Mouse (Mus musculus): ENCODE results near the gene Pogz.

The Pogz gene

DNA sequence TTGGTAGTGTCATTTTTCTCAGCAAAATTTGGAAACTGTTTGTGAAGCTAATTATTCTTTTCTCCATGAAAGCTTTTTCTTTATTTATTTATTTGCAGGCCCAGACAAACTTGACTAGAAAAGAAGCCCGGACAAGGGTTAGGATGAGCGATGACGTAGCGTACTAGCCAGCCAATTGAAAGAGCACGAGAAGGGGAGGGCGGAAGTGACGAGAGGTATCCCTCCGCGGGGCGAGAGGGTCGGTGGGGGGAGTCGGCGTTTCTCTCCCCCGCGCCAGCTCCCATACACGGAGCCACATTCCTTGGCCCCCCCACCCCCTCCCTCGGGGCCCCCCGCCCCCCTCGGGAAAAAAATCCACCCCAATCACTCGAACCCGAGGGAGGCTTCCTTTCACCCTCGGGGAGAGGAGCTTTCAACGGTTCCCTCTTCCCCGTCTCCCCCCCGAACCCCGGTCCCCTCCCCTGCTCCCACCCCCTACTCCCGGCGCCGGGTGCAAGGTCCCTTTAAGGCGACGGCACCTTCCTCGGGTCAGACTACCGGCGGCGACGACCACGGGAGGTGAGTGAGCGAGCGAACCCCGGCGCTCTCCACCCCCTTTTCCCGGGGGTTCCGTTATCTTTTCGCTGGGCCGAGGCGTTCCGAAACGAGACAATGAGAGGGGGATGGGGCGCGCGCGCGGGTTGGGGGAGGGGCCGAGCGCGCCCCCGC, at the start of gene Pogz:
TSS of gene Pogz (plus strand) at position 385 of the 708 bp plus-strand sequence.
- peak; percentile 97 for DNase-seq (ENCODE audit: low read depth, low spot score)

DNA sequence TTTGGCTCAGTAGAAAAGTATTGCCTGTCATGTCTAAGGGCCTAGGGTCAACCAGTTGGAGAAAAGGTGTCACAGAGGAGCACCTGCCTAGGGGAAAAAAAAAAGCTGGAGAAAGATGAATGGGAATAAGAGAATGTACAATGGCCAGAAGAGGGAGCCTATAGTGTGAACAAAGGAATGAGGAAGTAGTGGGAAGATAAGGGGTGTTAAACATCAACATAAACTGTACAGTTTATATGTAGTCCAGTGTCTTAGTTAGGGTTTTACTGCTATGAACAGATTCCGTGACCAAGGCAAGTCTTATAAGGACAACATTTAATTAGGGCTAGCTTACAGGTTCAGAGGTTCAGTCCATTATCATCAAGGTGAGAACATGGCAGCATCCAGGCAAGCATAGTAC, 48.3 kb upstream of the Pogz start:
- no peak for DNase-seq (ENCODE audit: low read depth, low spot score)

DNA sequence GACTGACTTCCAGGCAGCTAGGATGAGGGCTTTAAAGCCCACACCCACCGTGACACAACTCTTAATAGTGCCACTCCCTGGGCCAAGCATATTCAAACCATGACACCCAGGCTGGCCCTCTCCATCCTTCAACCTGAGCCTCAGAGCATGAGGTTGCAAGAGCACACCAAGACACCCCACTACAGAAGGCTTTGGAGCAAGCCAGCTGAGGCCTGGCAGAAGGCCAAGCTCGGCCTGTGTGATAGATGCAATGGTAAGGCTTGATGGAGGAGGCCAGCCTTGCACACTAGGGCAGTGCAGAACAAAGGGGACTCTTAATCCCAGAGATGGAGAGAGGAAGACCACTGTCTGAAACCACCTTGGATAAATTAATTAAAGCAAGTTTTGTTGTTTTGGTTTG, 47.9 kb upstream of the Pogz start:
- no peak for DNase-seq (ENCODE audit: low read depth, low spot score)

DNA sequence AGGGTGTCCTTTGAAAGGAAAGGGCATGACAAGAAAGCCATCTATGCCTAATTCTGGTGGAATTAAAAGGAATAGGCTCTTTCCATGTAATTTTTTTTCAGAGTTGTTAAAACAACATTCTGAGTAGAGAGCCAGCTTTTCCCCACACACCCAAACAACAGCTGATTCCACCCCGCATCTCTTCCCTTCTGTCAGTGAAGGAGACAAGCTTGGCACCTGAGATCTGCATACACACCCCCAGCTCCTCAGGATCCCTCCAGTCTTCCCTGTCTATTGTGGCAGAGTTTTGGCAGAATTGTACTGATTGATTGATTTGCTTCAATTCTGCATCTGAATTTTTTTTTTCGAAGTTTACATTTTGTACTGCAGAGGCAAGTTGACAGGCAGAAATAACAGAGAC, 45.1 kb upstream of the Pogz start:
- DNase-seq (ENCODE audit: low read depth, low spot score): no peak

DNA sequence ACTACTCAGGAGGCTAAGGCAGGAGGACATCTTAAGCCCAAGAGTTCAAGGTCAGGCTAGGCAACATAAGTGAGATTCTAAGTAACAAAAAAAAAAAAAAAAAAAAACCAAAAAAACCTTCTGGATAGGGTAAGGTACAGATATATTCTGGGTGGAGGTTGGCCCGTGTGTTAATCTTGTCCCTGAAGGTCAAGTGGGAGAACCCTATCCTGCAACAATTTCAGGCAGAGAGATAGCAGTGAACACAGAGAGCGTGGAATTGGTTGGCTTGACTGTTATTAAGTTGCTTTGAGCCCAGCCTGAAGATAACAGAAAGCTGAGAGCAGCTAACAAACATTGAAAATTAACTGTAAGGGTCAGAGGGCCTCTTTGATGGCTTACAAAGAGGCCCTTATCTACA, 43.7 kb upstream of the Pogz start:
- no peak for DNase-seq (ENCODE audit: low read depth, low spot score)

DNA sequence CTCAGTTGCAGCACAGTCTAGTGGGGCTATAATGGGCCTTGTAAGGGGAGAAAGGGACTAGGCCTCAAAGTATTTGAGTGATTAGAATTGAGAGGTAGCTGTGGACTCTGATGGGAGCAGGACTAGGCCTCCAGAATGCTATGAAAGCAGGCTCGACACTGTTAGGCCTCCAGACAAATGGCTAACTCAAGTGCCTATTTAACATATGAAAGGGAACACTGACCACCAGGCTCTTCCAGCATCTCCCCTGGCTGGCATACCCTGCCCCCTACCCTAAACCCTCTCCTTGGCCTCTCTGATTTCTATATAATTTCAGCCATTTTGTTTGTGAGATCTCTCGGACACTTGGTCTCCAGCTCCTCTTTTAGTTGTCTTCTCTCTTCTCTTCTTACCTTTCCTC, 43.0 kb upstream of the Pogz start:
- no peak for DNase-seq (ENCODE audit: low read depth, low spot score)

DNA sequence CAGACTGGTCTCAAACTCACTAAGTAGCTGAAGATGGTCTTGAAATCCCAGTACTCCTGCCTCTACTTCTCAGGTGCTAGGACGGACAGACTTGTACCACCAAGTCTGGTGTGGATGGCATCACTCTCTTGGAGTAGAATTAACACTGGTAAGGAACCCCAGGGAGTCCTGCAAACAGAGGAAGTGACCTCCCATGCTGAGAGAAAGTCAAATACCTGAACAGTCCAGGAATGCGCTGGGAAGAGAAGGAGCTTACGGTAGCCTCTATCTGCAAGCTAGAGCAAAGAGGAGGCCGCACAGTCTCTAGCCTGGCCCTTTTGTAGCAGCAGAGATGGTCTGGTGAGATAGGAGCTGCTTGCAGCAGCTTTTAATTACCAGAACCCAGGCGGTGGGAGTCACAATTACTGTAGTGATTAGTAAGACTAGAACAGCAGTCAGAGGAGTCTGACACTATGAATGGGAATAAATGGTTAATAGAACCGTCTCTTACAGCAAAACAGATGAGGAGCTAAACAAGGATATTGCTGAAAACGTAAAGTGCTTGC, 41.7 kb upstream of the Pogz start:
- DNase-seq (ENCODE audit: low read depth, low spot score): no peak

DNA sequence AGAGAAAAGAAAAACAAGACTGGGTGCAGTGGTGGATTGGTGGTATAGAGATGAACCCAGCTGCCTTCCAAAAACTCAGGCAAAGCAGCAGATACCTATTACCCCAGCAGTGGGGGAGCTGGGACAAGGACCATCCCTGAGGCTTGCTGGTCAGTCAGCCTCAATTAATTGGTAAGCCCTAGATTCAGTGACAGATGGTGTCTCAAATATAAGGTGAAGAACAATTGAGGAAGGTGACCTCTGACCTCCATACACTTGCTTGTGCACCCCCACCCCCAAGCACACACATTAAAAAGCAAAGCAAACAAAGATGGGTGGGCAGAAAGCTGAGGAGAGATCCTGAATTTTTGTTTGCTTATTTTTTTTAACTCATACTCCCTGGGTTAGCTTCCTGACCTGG, 41.2 kb upstream of the Pogz start:
- DNase-seq (ENCODE audit: low read depth, low spot score): no peak

DNA sequence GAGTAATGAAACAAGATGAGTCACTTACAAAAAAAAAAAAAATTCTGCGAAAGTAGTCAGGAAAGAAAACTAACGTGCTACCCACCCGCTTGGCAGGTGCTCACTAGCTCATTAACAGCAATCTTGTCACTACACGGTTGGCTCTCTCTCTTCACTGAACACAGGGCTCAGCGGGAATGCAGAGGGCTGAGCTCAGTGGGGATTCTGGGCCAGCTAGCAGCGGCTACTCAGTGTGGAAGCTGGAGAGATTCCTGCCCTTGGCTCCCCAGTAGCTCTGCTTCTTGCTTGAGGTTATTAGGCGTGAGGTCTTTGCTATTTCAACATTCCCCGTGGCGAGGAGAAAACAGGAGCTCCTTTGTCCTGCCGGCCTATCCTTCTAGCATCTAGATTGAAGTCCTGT, 33.2 kb upstream of the Pogz start:
- no peak for DNase-seq (ENCODE audit: low read depth, low spot score)

DNA sequence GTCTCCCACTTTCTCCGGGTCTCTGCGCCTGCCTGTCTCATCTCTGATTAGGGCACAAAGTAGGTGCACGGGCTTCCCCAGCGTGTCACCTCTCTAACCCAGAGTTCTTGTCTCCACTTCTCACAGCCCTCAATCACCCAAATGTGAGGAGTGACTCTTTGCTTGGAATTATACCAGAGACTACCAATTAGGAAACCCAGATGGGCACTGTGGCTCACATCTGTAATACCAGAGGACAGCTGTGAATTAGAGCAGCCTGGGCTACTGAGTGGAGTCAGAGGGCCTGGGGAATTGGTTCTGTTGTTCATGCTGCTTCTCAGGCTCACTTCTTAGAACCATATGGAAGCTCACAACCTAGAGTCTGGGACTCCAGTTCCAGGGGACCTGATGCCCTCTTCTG, 32.4 kb upstream of the Pogz start:
- no peak for DNase-seq (ENCODE audit: low read depth, low spot score)

DNA sequence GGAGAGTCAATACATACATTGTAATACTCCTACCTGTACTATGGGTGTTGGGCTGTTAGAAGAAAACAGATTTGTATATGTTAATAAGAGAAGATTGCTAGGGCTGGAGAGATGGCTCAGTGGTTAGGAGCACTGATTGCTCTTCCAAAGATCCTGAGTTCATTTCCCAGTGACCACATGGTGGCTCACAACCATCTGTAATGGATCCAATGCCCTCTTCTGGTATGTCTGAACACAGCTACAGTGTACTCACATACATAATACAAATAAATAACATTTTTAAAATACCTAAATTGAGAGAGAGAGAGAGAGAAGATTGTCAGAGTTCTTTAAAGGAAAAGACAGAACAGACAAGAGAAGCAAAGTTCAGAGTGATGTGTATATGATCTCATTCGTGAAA, 29.1 kb upstream of the Pogz start:
- no peak for DNase-seq (ENCODE audit: low read depth, low spot score)

DNA sequence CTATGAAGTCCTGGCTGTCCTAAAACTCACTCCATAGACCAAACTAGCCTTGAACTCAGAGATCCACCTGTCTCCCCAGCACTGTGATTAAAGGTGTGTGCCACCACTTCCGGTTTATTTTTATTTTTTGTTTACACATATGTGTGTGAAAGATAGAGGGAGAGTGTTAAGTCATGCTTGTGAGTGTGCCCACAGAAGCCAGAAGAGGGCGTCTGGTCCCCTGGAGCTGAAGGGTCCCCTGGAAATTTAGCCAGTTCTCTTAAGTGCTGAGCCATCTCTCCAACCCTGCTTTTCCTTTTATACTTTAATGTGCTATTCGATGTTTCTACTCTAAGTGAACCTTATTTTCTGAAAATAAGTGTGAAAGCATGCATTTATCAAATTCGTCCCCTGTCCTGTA, 25.7 kb upstream of the Pogz start:
- no peak for DNase-seq (ENCODE audit: low read depth, low spot score)

DNA sequence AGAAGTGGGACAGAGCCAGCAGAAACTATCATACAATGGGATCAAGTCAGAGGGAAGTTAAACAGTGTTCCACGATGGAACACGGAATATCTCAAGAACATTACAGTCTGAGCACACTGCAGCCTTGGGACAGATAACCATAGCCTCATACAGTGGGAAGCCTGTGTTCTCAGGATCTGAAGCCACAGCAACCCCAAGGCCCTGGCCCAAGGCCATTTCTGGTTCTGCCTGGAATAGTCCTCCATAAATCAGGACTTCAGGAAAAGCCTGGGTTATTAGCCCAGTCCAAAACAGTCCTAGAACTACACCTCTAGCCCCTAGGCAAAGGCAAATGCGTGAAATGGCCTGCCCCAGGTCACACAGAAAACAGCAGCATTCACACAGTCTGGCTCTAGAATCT, 23.7 kb upstream of the Pogz start:
- no peak for DNase-seq (ENCODE audit: low read depth, low spot score)

DNA sequence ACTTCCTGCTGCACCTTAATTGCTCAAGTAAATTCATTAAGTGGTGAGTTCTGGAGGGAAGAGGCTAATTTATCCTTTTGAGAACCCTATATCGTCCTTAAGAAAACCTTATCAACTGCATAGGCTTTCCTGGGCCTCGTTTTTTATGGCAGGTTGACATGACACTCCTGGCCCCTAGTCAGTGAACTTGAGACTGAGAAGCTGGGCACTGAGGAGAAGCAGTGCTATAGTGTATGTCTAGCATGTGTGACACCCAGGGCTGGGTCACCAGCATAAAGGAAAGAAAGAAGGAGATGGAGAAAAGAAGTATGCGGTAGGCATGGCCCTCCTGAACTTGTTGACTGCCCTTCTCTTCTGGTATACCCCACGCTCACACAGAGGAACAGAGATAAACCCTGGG, 23.3 kb upstream of the Pogz start:
- DNase-seq (ENCODE audit: low read depth, low spot score): no peak

DNA sequence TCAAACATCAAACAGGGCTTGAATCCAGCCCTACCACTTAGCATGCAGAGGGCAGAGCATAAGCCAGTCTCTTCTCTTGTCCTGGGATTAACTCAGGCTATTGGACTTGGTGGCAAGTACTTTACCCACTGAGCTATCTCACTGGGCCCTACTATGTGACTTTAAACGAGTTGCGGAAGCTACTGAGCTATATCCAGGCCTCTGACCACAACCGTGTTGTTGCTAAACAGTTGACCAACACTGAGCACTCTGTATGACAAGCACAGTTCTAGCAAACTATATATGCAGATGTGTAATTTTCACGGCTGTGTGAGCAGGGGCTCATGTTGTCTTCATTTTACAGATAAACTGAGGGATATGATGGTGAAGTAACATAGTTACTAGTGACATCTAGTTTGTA, 22.7 kb upstream of the Pogz start:
- DNase-seq (ENCODE audit: low read depth, low spot score): no peak

DNA sequence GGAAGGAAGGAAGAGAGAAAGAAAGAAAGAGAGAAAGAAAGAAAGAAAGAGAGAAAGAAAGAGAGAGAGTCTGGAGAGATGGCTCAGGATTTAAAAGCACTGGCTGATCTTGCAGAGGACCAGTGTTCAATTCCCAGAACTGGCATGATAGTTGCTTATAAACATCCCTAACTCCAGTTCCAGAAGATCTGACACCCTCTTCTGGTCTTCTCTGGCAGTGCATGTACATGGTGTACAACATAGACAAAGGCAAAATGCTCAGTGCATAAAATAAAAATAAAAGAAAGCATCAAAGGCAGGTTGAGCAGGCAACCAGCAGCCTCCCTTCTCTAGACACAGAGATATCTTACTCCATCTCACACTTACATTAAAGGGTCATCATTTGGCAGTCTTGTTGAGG, 21.8 kb upstream of the Pogz start:
- no peak for DNase-seq (ENCODE audit: low read depth, low spot score)

DNA sequence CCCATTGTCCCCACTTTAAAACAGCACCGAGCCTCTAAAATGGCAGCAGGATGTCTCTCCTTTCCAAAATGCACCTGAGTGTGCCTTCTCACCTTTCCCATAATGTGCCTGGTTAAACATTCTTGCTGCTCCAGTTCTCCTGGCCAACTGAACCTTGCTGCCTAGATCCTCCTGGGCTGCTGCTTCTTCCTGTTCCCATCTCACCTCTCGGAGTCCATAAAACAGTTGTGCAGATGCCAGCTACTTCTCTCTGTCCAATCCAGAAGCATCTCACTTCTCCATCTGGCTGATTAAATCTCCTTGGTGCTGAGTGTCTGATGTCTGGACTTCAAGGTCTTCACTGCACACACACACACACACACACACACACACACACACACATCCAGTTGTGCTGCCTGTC, 19.6 kb upstream of the Pogz start:
- no peak for DNase-seq (ENCODE audit: low read depth, low spot score)

DNA sequence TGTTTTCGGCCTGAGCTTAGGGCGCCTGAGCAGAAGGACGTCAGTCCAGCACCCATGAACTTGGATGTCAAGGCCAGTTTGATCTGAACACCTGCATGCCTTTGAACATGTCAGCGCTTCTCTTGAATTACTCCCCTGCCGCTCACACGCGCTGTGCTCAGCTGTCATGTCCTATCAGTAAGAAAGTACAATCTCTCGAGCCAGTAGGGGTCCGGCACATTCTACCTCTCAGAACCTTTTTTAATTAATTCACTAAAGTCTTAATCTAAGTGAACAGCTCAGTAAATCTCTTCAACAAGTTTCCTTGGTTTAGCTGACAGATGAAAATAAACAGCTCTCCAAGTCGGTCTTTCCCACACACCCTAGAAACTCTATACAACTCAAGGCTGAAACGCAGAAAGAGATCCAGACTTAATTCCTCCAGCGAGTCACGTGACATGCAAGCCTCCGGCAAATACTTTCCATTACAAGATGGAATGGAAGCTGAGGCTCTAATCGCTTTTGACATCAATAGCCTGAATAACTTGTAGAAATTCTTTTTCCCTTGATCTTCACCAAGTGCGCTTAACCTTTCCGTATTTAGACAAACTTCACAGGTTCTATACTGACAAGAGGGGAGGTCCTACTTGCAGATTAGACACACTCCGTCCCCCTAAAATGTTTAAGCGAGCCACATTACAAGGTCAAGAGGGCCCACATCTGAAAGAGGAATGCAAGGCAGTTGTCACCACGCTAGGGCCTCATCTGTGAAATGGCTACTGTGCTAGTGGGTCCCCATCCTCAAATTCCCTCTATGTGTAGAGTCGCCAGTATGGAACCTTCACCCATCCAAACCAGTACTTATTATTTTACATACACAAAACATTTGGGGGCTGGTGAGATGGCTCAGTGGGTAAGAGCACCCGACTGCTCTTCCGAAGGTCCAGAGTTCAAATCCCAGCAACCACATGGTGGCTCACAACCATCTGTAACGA, 17.6 kb upstream of the Pogz start:
- DNase-seq (ENCODE audit: low read depth, low spot score): no peak

DNA sequence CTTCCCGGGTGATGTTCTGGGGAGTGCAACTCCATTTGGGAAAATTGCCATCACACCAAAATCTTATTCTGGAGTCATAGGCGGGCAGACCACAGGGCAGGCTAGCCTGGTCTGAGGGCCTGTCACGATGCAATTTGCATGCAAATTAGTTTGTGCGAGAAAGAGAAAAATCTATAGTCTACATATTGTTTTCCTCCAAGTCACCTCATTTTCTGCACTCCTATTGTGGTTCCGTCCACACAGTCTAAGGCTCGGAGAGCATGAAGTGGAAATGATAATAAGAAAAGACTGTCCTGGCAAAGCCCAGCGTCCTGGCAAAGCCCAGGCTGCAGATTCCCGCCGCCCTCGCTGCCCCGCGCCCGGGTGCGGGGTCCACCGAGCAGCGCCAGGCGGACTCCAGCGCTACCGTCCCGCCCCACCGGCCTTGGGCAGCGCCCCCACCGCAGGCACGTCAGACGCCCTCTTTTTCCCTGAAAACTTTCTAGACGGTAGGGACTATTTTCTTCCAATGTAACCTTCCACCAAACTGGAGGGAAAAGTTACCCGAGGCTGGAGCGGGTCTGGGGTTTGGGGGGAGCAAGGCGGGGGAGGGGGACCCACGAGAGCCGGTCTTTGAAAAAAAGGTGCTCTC, 16.2 kb upstream of the Pogz start:
- DNase-seq (ENCODE audit: low read depth, low spot score): peak; percentile 66

DNA sequence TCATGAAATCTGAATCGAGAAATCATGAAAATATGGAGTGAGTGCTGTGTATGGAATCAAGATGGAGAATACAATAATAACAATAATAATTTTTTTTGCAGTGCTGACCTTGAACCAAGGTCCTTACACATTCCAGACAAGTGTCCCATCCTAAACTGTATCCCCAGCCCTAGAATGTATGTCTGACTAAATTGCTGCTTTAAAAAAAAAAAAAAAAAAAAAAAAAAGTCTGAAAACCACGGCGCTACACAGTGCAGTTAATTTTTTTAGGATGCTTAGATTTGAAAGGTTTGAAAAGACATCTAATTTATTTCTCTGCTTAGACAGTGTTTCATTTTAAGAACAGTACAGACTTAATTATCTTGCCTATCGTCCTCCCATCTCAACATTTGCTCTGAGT, 15.3 kb upstream of the Pogz start:
- DNase-seq (ENCODE audit: low read depth, low spot score): no peak

DNA sequence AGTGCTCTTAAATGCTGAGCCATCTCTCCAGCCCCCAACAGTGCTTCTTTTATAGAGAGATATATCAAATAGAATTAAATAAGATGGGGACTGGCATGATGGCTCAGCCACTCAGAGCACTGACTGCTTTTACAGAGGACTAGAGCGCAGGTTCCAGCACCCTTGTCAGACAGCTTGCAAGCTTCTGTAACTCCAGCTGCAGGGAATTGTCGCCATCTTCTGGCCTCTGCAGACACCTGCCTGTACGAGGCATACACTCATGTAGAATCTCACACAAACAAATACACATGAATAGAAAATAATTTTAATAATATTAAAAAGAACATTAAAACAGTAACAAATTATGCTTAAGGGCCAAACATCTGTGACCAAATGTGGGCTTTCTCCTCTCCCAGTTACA, 13.3 kb upstream of the Pogz start:
- DNase-seq (ENCODE audit: low read depth, low spot score): no peak

DNA sequence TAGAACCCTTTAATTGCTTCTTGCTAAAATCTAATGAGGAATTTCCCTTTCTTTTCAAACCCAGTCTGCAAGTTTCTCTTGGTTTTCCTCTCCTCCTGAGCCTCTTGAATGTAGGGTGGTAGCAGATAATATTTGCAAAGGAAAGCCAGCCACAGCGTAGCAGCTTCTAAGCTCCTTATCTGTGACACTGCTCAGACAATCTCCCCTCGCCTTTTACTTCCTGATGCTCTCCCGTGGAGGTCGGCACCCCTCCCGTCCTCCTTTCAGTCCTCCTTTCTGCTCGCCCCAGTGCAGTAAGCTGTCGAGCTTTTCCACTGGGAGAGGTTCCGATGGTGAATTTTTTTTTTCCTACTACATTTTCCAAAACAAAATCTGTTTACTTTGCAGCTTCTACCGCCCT, 5.3 kb upstream of the Pogz start:
- DNase-seq (ENCODE audit: low read depth, low spot score): no peak

All from brain, embryonic 18.5 days (tissue).